Mouse (Mus musculus) megakaryocyte, embryonic 14.5 days (primary cell): Measurements from ENCODE around the gene Fam71a. TPM values are rescaled to one million over a fixed set of nuclear protein-coding genes. Genes with fewer than 3 reads are reported as not detected.

ENCODE experiments used
- H3K27me3 ChIP-seq: replicated peaks from 2 replicates; pipeline ENCODE3; 2012; ENCODE audit warnings: inconsistent platforms
- H3K36me3 ChIP-seq: replicated peaks from 2 replicates; pipeline ENCODE3; 2012; ENCODE audit warnings: low read length, inconsistent platforms, mixed read lengths
- H3K4me1 ChIP-seq: 2 replicates; pipeline ENCODE4 v1.6.1; 2012; ENCODE audit warnings: inconsistent platforms
- H3K4me3 ChIP-seq: replicated peaks from 2 replicates; pipeline ENCODE3; 2012; ENCODE audit warnings: moderate library complexity, mild to moderate bottlenecking, inconsistent platforms
- H3K9me3 ChIP-seq: 2 replicates; pipeline ENCODE4 v1.6.1; 2012; ENCODE audit warnings: inconsistent platforms
- FLI1 ChIP-seq: IDR thresholded peaks from 2 replicates; pipeline ENCODE4 v1.6.1; 2012; ENCODE audit warnings: low read length, inconsistent platforms, mixed read lengths
- GATA1 ChIP-seq: IDR thresholded peaks from 3 replicates; pipeline ENCODE4 v1.6.1; 2012; ENCODE audit warnings: mixed read lengths, low read length, inconsistent platforms, borderline replicate concordance
- polyA plus RNA-seq: library from polyadenylated mRNA; stranded (reverse); fragments of >175 nt; gene quantifications from 2 replicates; pipeline ENCODE4 v1.2.3, GENCODE M21; 2012; ENCODE audit warnings: low replicate concordance; ENCODE audit not compliant: insufficient read depth

Gene Fam71a
- polyA plus RNA-seq, 1 experiment, result not detected

DNA sequence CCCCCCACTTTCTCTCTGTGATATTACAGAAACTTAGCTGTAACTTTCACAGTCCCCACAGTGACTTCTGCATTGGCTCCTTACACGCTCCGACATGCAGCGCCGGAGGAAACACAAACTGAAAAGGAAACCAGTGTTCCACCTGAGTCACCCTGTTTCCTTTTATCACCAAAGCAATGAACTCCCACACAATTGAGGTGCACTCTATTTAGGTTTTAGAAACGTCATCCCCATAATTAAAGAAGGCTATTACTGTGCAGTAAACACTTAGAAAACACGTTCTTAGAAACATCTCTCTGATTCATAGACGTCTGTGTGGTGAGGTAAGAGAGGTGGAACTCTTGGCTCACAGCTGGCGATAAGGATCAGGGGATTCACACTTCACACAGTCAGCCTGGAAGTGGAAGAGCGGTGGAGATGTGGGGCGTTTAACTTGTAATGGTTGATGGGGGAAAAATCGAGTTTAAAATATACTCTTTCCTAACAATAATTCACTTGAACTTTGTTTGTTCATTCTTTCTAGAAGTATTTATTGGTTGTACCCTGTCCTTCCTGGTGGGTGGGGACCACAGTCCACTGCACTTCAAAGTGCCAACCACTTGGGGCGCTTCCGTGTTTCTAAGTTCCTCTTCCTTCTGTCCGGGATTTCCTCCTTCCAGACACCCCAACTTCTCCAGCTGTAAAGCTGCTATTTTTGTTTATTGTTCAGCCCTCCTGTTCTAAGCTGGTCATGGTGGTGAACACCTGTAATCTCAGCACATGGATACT is 29.2 kb upstream of the Fam71a start:
- Histone ChIP-seq H3K4me3 (peak overlapping the region; percentile 82), H3K36me3 (no peaks in the 10 kb centered on the region), H3K4me1 (peaks cover 39% of the 10 kb centered on the region), H3K27me3 (peaks cover 77% of the 10 kb centered on the region), H3K9me3 (no peaks in the 10 kb centered on the region)
- TF ChIP-seq GATA1 (peak; percentile 19; the same call in 1 of the 3 replicates), FLI1 (no peak)

- H3K27me3 ChIP-seq, result peaks cover 86% of the 10 kb centered on the region
- TF ChIP-seq FLI1, result no peak
- no peaks in the 10 kb centered on the region for H3K36me3 ChIP-seq
- no peaks in the 10 kb centered on the region for H3K9me3 ChIP-seq
- H3K4me1 ChIP-seq, result peaks cover 28% of the 10 kb centered on the region
- H3K4me3 ChIP-seq, result no peak overlapping the region
Measured at GRCm38 (mm10) chr1:191192751-191193150, 28.1 kb upstream of the Fam71a start.

DNA sequence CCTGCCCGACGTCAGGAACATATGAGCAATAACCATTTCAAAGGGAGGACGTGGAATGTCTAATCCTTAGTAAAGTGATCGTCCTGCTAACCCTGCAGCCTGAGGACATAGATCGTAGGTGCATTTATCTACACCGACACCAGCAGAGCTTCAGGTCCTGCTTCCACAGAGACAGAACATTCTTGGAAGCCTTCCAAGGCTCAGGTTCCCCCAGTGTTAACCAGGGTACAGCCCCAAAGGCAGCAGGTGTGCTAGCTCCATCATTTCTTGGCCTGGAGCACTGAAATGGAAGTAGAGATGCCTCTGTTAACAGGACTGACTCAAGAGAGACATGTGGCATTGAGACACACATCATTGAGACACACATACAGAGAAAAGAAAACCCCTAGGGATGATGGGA is 27.6 kb upstream of the Fam71a start:
- Histone ChIP-seq H3K4me1 (peaks cover 24% of the 10 kb centered on the region), H3K4me3 (no peak overlapping the region), H3K9me3 (no peaks in the 10 kb centered on the region), H3K36me3 (no peaks in the 10 kb centered on the region), H3K27me3 (peaks cover 91% of the 10 kb centered on the region)
- TF ChIP-seq FLI1 (no peak), GATA1 (no peak)

GRCm38 (mm10) chr1:191189671-191190372 is 25.2 kb upstream of the Fam71a start:
- peaks cover 44% of the 10 kb centered on the region for H3K4me1 ChIP-seq
- H3K27me3 ChIP-seq, result peaks cover 95% of the 10 kb centered on the region
- no peaks in the 10 kb centered on the region for H3K36me3 ChIP-seq
- no peaks in the 10 kb centered on the region for H3K9me3 ChIP-seq
- no peak overlapping the region for H3K4me3 ChIP-seq
- TF ChIP-seq FLI1 (no peak), GATA1 (no peak)

GRCm38 (mm10) chr1:191186386-191186770 is 21.8 kb upstream of the Fam71a start:
- peak overlapping the region; percentile 28 for H3K4me3 ChIP-seq
- H3K4me1 ChIP-seq, result peaks cover 57% of the 10 kb centered on the region
- H3K36me3 ChIP-seq, result no peaks in the 10 kb centered on the region
- H3K9me3 ChIP-seq, result no peaks in the 10 kb centered on the region
- TF ChIP-seq GATA1, result no peak
- no peak for TF ChIP-seq FLI1
- peaks cover 98% of the 10 kb centered on the region for H3K27me3 ChIP-seq

DNA sequence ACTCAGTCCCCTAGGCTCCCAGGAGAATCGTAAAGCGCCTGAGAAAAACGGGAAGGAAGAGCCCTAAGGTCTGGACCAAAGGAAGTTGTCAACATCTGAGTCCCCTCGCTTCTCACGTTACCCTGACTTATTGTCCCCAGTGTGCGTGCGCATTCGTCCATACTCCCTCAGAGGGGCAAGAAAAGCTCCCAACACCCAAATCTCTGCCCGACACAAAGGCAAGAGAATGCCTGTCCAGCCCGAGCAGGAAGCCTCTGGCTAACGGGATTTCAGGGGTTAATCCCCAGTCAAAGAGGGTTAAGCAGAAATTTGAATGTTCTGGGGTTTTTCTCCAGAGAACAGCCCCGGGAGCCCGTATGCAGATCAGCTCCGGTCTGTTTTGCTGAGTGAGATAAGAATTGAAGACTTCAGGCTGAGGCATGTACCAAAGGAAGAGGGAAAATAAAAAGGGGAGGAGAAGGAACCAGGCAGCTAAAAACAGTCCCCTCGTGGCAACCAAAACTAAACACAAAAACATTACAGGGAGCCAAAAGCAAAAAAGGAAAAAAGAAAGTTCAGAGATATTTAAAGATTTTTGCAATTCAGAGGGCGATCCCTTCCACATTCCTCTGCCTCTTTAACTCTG is 21.3 kb upstream of the Fam71a start:
- Histone ChIP-seq H3K4me3 (peak overlapping the region; percentile 94), H3K36me3 (no peaks in the 10 kb centered on the region), H3K4me1 (peaks cover 61% of the 10 kb centered on the region), H3K9me3 (no peaks in the 10 kb centered on the region), H3K27me3 (peaks cover 98% of the 10 kb centered on the region)
- TF ChIP-seq GATA1 (no peak), FLI1 (no peak)

DNA sequence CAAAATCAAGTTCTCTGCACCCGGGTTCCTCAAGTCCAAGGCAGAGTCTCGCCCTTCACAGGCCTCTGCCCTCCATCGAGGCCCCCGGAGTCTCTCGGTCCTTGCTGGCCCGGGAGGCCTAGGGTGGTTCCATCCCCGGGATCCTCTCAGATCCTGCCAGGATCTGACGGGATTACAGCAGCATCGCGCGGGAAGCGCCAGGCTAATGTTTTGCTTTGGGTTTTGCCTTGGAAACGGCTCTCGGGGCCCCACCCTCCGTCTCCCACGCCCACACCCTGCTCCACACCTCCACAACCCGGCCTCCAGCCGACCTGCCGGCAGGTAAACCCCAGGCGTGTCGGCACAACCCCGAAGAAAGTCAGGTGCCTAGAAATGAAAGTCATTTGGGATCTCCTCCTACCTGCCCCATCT is 20.2 kb upstream of the Fam71a start:
- peaks cover 98% of the 10 kb centered on the region for H3K27me3 ChIP-seq
- H3K4me1 ChIP-seq, result peaks cover 68% of the 10 kb centered on the region
- H3K4me3 ChIP-seq, result peak overlapping the region; percentile 94

DNA sequence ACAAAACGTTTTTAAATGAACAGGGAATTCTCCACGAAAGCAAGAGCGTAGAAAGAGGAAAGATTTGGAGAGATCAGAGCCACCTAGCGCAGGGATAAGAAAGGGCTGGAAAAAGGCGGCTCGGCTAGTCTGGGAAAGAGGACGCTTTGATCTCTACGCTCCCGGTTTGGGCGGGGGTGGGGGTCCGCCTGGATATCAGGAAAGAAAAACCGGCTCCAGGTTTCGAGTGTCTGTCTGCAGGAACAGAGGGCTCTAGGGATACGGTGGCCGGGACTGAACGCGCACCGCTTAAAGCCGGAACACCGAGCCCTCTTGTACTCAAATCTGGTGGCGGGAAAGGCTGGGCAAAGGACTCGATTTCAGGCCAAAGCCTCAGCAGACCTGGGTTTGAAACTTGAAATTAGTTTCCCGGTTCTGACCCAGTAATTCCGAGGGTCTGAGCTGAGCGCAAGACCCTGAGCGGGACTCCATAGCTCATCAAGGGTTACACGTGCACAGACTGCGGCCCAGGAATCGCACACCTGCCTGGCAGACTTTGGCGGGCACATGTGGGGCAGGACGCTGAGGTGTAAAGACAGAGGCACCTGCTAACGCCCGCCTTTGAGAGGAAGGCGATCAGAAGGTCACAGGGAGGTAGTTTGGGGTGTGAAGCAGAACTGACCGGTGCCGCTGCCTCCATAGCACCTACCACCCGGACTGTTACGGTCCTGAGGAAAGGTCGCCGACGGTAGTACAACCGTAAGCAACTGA is 19.6 kb upstream of the Fam71a start:
- Histone ChIP-seq H3K9me3 (no peaks in the 10 kb centered on the region), H3K4me3 (peak overlapping the region; percentile 94), H3K36me3 (no peaks in the 10 kb centered on the region), H3K4me1 (peaks cover 68% of the 10 kb centered on the region), H3K27me3 (peaks cover 98% of the 10 kb centered on the region)
- no peak for TF ChIP-seq FLI1
- TF ChIP-seq GATA1, result no peak

More for the DNA sequence above, 20.2 kb upstream of the Fam71a start:
- no peak for TF ChIP-seq FLI1
- no peak for TF ChIP-seq GATA1
- no peaks in the 10 kb centered on the region for H3K9me3 ChIP-seq
- H3K36me3 ChIP-seq, result no peaks in the 10 kb centered on the region

- Histone ChIP-seq H3K4me3 (peak overlapping the region; percentile 94), H3K9me3 (no peaks in the 10 kb centered on the region), H3K36me3 (no peaks in the 10 kb centered on the region), H3K27me3 (peaks cover 98% of the 10 kb centered on the region), H3K4me1 (peaks cover 72% of the 10 kb centered on the region)
- no peak for TF ChIP-seq GATA1
- no peak for TF ChIP-seq FLI1
Measured at GRCm38 (mm10) chr1:191183163-191184065, 18.8 kb upstream of the Fam71a start.
